Mouse (Mus musculus) monocyte, adult 5-6 weeks (primary cell): ENCODE data around the gene Bmpr2. TPM values are rescaled to one million over a fixed set of nuclear protein-coding genes. Genes with fewer than 3 reads are reported as not detected.

Experiments used
- ATAC-seq: fragments of 153-309, 156-312 bp; replicated peaks from 2 replicates; pipeline ENCODE4 v1.8.0; 2017; ENCODE audit warnings: mild to moderate bottlenecking; ENCODE audit not compliant: low TSS enrichment, insufficient number of reproducible peaks, severe bottlenecking, poor library complexity, low FRiP score
- total RNA-seq: library from RNA; stranded (forward); fragments of 200-1000, 200-491, 200-594 nt; gene quantifications from 3 replicates; pipeline ENCODE4 v1.2.3, GENCODE M21; 2017

The Bmpr2 gene
- total RNA-seq, 1 experiment from 2014 or later = 27.5 TPM

- ATAC-seq = no peak
These were observed 152.8 kb downstream of the Bmpr2 start for GRCm38 (mm10) chr1:59915843-59916610.

- ATAC-seq = no peak
These were observed 154.2 kb downstream of the Bmpr2 start for GRCm38 (mm10) chr1:59917401-59917800.

GRCm38 (mm10) chr1:59918075-59918474, 154.9 kb downstream of the Bmpr2 start:
- ATAC-seq = no peak

- peak; percentile 71 for ATAC-seq
These were observed 160.0 kb downstream of the Bmpr2 start for GRCm38 (mm10) chr1:59923201-59923600.

- ATAC-seq = no peak
These were observed 160.5 kb downstream of the Bmpr2 start for GRCm38 (mm10) chr1:59923673-59924072.

- no peak for ATAC-seq
These were observed 161.2 kb downstream of the Bmpr2 start for GRCm38 (mm10) chr1:59924411-59924810.

- ATAC-seq = 0 out of 2 replicates have a peak, but pooled peaks have one; percentile 19
These were observed 162.9 kb downstream of the Bmpr2 start for GRCm38 (mm10) chr1:59926021-59926672.

- ATAC-seq = no peak
These were observed 164.0 kb downstream of the Bmpr2 start for GRCm38 (mm10) chr1:59927131-59927680.

Other genes with a start within 250 kb of the Bmpr2 start
- gene Gm973, start 247.1 kb upstream of the Bmpr2 start, total RNA-seq = 2.4 to 9.2 TPM (median 4.3 TPM) in 3 replicates
- gene Sumo1, start 92.6 kb upstream of the Bmpr2 start, total RNA-seq = 166 to 204 TPM (median 186 TPM) in 3 replicates
- 252 to 325 TPM (median 279 TPM) in 3 replicates for gene Nop58, start 78.4 kb upstream of the Bmpr2 start, total RNA-seq
- gene Fam117b, start 149.6 kb downstream of the Bmpr2 start, total RNA-seq = 58.6 to 81.1 TPM (median 75.3 TPM) in 3 replicates